Mouse (Mus musculus) C2C12 (cell line): Measurements from ENCODE around the gene Plbd1.

Experiments used
- CEBPB ChIP-seq: IDR thresholded peaks from one replicate; pipeline ENCODE4 v1.6.1; 2011; ENCODE audit warnings: low read depth, mild to moderate bottlenecking, control low read depth, moderate library complexity
- CTCF ChIP-seq: IDR thresholded peaks from one replicate; pipeline ENCODE4 v1.5.1; 2011; ENCODE audit not compliant: control insufficient read depth, insufficient read depth, insufficient read length
- MAX ChIP-seq: IDR thresholded peaks from one replicate; pipeline ENCODE4 v1.6.1; 2011; ENCODE audit warnings: mild to moderate bottlenecking, control low read depth
- MYOG ChIP-seq: IDR thresholded peaks from one replicate; pipeline ENCODE4 v1.6.1; 2011; ENCODE audit not compliant: control insufficient read depth, insufficient read length; ENCODE audit errors: extremely low read depth
- USF1 ChIP-seq: IDR thresholded peaks from one replicate; pipeline ENCODE4 v1.6.1; 2011; ENCODE audit warnings: low read depth, mild to moderate bottlenecking, control low read depth, moderate library complexity

GRCm38 (mm10) chr6:136650664-136651063, 11.1 kb downstream of the Plbd1 start:
- no peak for TF ChIP-seq MAX
- no peak for TF ChIP-seq CTCF
- no peak for TF ChIP-seq CEBPB
- TF ChIP-seq USF1: peak; percentile 56
- TF ChIP-seq MYOG: no peak
